Mouse (Mus musculus) forebrain, embryonic 16.5 days (tissue): ENCODE data around the gene Tut7. TPM values are rescaled to one million over a fixed set of nuclear protein-coding genes. Genes with fewer than 3 reads are reported as not detected.
"Not testable (repeated sequence)": the region's sequence is repeated elsewhere in the genome, so short reads cannot be mapped to it uniquely, and the experiment has no call there.

Experiments
- ATAC-seq: fragments of 200-750 bp; cut with Nextera tagmentation; 2 replicates; pipeline ENCODE4 v1.8.0; 2017; ENCODE audit warnings: mild to moderate bottlenecking, moderate library complexity
- H3K27ac ChIP-seq: fragments of 300-500 bp; sonication (generic); 2 replicates; pipeline ENCODE4 v1.5.1; 2014; ENCODE audit warnings: low read length, control low read depth
- H3K27me3 ChIP-seq: fragments of 300-500 bp; sonication (generic); replicated peaks from 2 replicates; pipeline ENCODE4 v1.6.1; 2014; ENCODE audit warnings: low read length; ENCODE audit not compliant: control insufficient read depth, insufficient read depth
- H3K36me3 ChIP-seq: fragments of 300-500 bp; sonication (generic); 2 replicates; pipeline ENCODE4 v1.6.1; 2014; ENCODE audit not compliant: control insufficient read depth, insufficient read depth
- H3K4me1 ChIP-seq: fragments of 300-500 bp; sonication (generic); replicated peaks from 2 replicates; pipeline ENCODE4 v1.6.1; 2014; ENCODE audit warnings: low read length; ENCODE audit not compliant: control insufficient read depth, insufficient read depth
- H3K4me2 ChIP-seq: fragments of 300-500 bp; sonication (generic); 2 replicates; pipeline ENCODE4 v1.6.1; 2014; ENCODE audit warnings: mild to moderate bottlenecking, low read length, control low read depth
- H3K4me3 ChIP-seq: fragments of 300-500 bp; sonication (generic); replicated peaks from 2 replicates; pipeline ENCODE4 v1.5.1; 2014; ENCODE audit warnings: mild to moderate bottlenecking, low read length, control low read depth
- H3K9ac ChIP-seq: fragments of 300-500 bp; sonication (generic); replicated peaks from 2 replicates; pipeline ENCODE4 v1.6.1; 2014; ENCODE audit warnings: low read depth, low read length, control low read depth
- H3K9me3 ChIP-seq: fragments of 300-500 bp; sonication (generic); 2 replicates; pipeline ENCODE4 v1.6.1; 2016; ENCODE audit warnings: low read length; ENCODE audit not compliant: control insufficient read depth
- WGBS: fragments of 180-500 bp; shearing (Covaris S2); extraction: QIAGEN DNeasy Blood & Tissue Kit; methylation state at CpG from one replicate; pipeline ENCODE4 v1.1.7; 2014; 5-methylcytosine and 5-hydroxymethylcytosine counted together
- polyA plus RNA-seq: library from polyadenylated mRNA; unstranded; fragments of >200 nt; fragmentation: Nextera tagmentation; extraction: Ambion mirVana; gene quantifications from 2 replicates; pipeline ENCODE4 v1.2.1, GENCODE M21; 2015

Gene Tut7
- polyA plus RNA-seq, 1 experiment from 2014 or later: 65.1 TPM

DNA sequence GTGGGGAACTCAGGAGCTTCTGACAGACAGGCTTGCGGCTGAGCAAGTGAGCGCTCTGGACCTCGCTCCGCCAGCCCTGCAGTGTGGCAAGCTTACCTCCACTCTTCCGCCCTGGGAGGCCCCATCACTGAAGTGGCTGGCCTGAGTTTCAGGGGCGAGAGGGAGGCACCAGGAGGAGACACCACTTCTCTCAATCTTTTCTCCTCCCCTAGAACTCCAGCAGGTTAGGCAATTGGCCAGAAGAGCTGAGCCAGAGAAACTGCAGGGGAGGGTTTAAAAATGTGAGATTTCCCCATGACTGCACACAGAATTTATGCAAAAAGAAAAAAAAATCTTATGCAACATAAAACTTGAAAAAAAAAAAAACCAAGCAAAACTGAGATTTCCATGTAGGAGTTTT, 21.9 kb downstream of the Tut7 start:
- Histone ChIP-seq H3K4me1 (no peaks in the 10 kb centered on the region), H3K27ac (no peak overlapping the region), H3K9me3 (no peaks in the 10 kb centered on the region), H3K4me2 (no peak overlapping the region), H3K9ac (no peak overlapping the region), H3K4me3 (no peak overlapping the region), H3K27me3 (no peaks in the 10 kb centered on the region), H3K36me3 (peaks cover 52% of the 10 kb centered on the region)
- no peak for ATAC-seq
- 78% methylated on average over 6 of the region's 6 CpGs for WGBS

- H3K27me3 ChIP-seq: no peaks in the 10 kb centered on the region
- H3K9me3 ChIP-seq: no peaks in the 10 kb centered on the region
- no peak overlapping the region for H3K9ac ChIP-seq
- no peak overlapping the region for H3K4me3 ChIP-seq
- 96% methylated on average over 2 of the region's 2 CpGs for WGBS
- peaks cover 55% of the 10 kb centered on the region for H3K36me3 ChIP-seq
- ATAC-seq: no peak
- no peak overlapping the region for H3K27ac ChIP-seq
- no peak overlapping the region for H3K4me2 ChIP-seq
- no peaks in the 10 kb centered on the region for H3K4me1 ChIP-seq
These were observed 22.9 kb downstream of the Tut7 start for GRCm38 (mm10) chr13:59800077-59800476.

- no peak overlapping the region for H3K9ac ChIP-seq
- H3K4me1 ChIP-seq: no peaks in the 10 kb centered on the region
- no peak overlapping the region for H3K27ac ChIP-seq
- no peak for ATAC-seq
- no peak overlapping the region for H3K4me2 ChIP-seq
- no peaks in the 10 kb centered on the region for H3K27me3 ChIP-seq
- peaks cover 57% of the 10 kb centered on the region for H3K36me3 ChIP-seq
- 95% methylated on average over 1 of the region's 1 CpGs for WGBS
- no peaks in the 10 kb centered on the region for H3K9me3 ChIP-seq
- H3K4me3 ChIP-seq: no peak overlapping the region
These were observed 24.6 kb downstream of the Tut7 start for GRCm38 (mm10) chr13:59798306-59798705.

- 97% methylated on average over 9 of the region's 9 CpGs for WGBS
- no peak overlapping the region for H3K4me2 ChIP-seq
- no peak for ATAC-seq
These were observed 26.5 kb downstream of the Tut7 start for GRCm38 (mm10) chr13:59796466-59796848.

GRCm38 (mm10) chr13:59795807-59796465, 27.0 kb downstream of the Tut7 start:
- Histone ChIP-seq H3K27ac (no peak overlapping the region), H3K36me3 (peaks cover 62% of the 10 kb centered on the region), H3K4me2 (no peak overlapping the region), H3K27me3 (no peaks in the 10 kb centered on the region), H3K9me3 (no peaks in the 10 kb centered on the region), H3K4me1 (no peaks in the 10 kb centered on the region), H3K4me3 (no peak overlapping the region), H3K9ac (no peak overlapping the region)
- WGBS: 95% methylated on average over 6 of the region's 6 CpGs
- no peak for ATAC-seq

More at GRCm38 (mm10) chr13:59796466-59796848, 26.5 kb downstream of the Tut7 start:
- Histone ChIP-seq H3K27me3 (no peaks in the 10 kb centered on the region), H3K4me3 (no peak overlapping the region), H3K27ac (no peak overlapping the region), H3K9me3 (no peaks in the 10 kb centered on the region), H3K4me1 (no peaks in the 10 kb centered on the region), H3K9ac (no peak overlapping the region), H3K36me3 (peaks cover 60% of the 10 kb centered on the region)

GRCm38 (mm10) chr13:59794786-59795185, 28.2 kb downstream of the Tut7 start:
- ATAC-seq: no peak
- H3K9me3 ChIP-seq: no peaks in the 10 kb centered on the region
- H3K4me2 ChIP-seq: no peak overlapping the region
- H3K27me3 ChIP-seq: no peaks in the 10 kb centered on the region
- H3K9ac ChIP-seq: no peak overlapping the region
- 87% methylated on average over 1 of the region's 1 CpGs for WGBS
- H3K27ac ChIP-seq: no peak overlapping the region
- H3K4me1 ChIP-seq: no peaks in the 10 kb centered on the region
- H3K4me3 ChIP-seq: no peak overlapping the region
- H3K36me3 ChIP-seq: peaks cover 62% of the 10 kb centered on the region

- ATAC-seq: no peak
- Histone ChIP-seq H3K36me3 (peaks cover 59% of the 10 kb centered on the region), H3K9ac (no peak within 1 kb of the TSS), H3K4me2 (no peak within 1 kb of the TSS), H3K4me3 (no peak within 1 kb of the TSS), H3K4me1 (no peaks in the 10 kb centered on the region), H3K27ac (no peak within 1 kb of the TSS), H3K9me3 (no peaks in the 10 kb centered on the region), H3K27me3 (no peaks in the 10 kb centered on the region)
- 91% methylated on average over 7 of the region's 7 CpGs for WGBS
These were observed 40.8 kb downstream of the Tut7 start, which contains the start of gene Gm49354 for GRCm38 (mm10) chr13:59782145-59782544. TSS of gene Gm49354 (minus strand) at chr13:59782245.

DNA sequence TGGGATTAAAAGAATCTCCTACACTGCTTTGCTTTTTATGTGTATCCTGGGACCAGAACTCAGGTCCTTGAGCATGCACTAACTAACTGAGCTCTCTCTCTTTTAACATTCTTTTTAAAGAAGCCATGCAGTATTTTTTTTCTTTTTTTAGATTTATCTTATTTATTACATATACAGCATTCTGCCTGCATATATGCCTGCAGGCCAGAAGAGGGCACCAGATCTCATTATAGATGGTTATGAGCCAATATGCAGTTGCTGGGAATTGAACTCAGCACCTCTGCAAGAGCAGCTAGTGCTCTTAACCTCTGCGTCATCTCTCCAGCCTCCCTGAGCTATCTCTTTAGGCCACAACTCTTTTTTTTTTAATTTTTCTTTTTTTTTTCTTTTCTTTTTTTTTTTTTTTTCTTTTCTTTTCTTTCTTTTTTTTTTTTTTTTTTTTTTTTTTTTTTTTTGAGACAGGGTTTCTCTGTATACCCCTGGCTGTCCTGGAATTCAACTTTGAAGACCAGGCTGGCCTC, 43.1 kb downstream of the Tut7 start:
- not testable (repeated sequence) for H3K4me2 ChIP-seq, H3K4me3 ChIP-seq, H3K9ac ChIP-seq, H3K4me1 ChIP-seq, H3K9me3 ChIP-seq, H3K27ac ChIP-seq, H3K27me3 ChIP-seq, ATAC-seq
- peaks cover 48% of the 10 kb centered on the region for H3K36me3 ChIP-seq
- 88% methylated on average over 1 of the region's 1 CpGs for WGBS

DNA sequence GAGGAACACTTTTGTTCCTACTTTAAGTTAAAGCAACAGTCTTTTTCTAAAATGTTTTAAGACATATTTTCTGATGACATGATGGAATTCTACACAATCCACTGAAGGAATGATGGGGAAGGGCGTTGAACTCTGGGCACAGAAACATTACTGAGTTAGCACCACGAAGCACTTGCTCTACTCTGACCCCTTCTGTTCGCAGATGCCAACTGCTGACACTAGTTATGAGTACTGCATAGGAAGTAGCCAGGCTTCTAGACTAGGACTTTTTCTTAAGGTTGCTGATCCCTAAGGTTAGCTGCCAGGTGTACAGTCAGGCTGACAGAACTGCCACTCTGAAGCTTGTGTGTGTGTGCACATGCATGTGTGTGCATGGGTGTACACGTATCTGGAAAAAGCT, 43.7 kb downstream of the Tut7 start:
- no peaks in the 10 kb centered on the region for H3K27me3 ChIP-seq
- H3K4me2 ChIP-seq: no peak overlapping the region
- H3K9ac ChIP-seq: no peak overlapping the region
- no peak overlapping the region for H3K4me3 ChIP-seq
- ATAC-seq: no peak
- H3K27ac ChIP-seq: no peak overlapping the region
- WGBS: 88% methylated on average over 4 of the region's 4 CpGs
- peaks cover 48% of the 10 kb centered on the region for H3K36me3 ChIP-seq
- H3K9me3 ChIP-seq: no peaks in the 10 kb centered on the region
- H3K4me1 ChIP-seq: no peaks in the 10 kb centered on the region
